Mouse (Mus musculus): Measurements from ENCODE around the gene Comtd1. TPM values are rescaled to one million over a fixed set of nuclear protein-coding genes. Genes with fewer than 3 reads are reported as not detected.
A peak's percentile ranks its signal among the peaks of the same experiment; 100 is the strongest.

The Comtd1 gene
- polyA plus RNA-seq, 2 experiments: 16.0 to 26.5 TPM

DNA sequence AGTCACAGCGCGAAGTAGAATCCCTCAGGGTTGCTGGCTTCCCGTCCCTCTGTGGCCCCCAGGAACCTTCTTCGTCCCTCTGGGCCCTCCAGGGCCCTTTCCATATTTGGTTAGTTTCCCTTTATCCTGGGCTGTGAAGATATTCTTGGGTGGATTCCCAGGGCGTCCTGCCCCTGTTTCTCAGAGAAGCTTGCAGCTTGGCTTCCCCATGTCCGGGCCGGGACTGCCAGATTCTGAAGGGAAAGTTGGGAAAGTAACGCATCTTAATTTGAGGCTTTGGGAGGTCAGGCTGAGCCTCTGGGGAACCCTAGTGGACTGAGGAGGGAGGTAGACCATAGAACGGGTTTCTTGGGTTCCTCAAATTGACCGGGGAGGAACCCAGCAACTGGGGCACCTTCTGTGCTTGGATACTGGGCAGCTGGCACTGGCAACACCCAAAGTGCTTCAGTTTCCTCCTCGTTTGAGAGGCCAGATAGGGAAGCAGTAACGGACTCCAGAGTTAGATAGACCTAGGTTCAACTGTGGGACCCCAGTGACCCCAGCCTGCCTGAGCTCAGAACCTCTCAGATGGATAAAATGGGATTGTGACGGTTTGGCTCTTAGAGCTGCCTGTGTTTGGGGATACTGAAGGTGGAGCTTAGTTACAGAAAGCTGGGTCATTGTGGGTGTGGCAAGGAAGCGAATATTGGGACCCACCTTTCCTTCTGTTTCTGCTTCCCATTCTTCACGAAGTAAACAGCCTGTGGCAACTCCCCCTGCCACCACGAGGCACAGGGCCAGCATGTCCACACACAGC, 3.4 kb upstream of the Comtd1 start:
- H3K4me3 ChIP-seq (replicated peaks; ENCODE audit: low read length): no peak overlapping the region
- H3K36me3 ChIP-seq (ENCODE audit: control insufficient read depth, insufficient read depth, low read length): no peaks in the 10 kb centered on the region
- no peaks in the 10 kb centered on the region for H3K9me3 ChIP-seq (ENCODE audit: control insufficient read depth, low read length)
- 84% methylated on average over 16 of the region's 16 CpGs for WGBS
- H3K27ac ChIP-seq (replicated peaks; ENCODE audit: low read depth, low read length): no peak overlapping the region
- no peak overlapping the region for H3K4me2 ChIP-seq (replicated peaks; ENCODE audit: low read depth, low read length, severe bottlenecking)
- no peak overlapping the region for H3K9ac ChIP-seq (ENCODE audit: low read depth, low read length, severe bottlenecking)
- H3K4me1 ChIP-seq (ENCODE audit: control insufficient read depth, insufficient read depth, low read length): peaks cover 14% of the 10 kb centered on the region
- DNase-seq (ENCODE audit: low spot score): no peak
- no peaks in the 10 kb centered on the region for H3K27me3 ChIP-seq (ENCODE audit: control insufficient read depth, insufficient read depth, low read length)
- ATAC-seq (ENCODE audit: low FRiP score, low read depth): no peak
- TF ChIP-seq POLR2A (IDR thresholded peaks at IDR 0.05; ENCODE audit: borderline replicate concordance, extremely low read depth, insufficient read depth, insufficient read length): no peak

DNA sequence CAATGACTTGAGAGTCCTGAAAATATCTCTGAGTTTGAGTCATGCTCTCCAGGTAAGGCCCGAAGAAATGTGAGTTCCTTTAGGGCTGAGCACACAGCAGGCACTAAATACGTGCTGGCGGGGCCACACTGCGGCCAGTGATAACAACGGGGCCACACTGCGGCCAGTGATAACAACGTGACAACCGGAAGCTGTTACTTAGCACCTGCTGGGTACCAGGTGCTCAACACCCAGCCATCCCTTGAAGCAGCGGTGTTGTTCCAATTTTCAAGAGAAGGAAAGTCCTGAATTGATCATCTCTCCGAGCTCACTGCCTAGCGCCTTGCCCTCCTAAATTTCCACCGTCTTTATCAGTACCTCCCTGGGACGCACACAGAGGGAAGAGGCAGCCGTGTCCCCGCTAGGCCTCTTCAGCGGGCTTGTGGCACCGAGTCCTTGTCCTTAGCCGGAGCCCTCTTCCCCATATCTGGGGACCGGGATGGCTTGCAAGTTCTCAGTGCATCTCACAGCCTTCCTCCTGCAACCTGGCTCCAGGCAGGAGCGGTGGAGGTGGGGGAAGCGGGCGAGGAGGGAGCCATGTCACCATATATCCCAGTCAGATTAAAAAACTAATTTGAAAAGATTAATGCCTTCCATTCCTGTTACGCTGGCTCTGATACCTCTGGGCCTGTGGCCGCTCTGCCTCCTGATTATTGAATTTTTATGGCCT, 1.8 kb upstream of the Comtd1 start:
- H3K9ac ChIP-seq (ENCODE audit: low read depth, low read length, severe bottlenecking): no peak overlapping the region
- H3K9me3 ChIP-seq (ENCODE audit: control insufficient read depth, low read length): no peaks in the 10 kb centered on the region
- H3K27me3 ChIP-seq (ENCODE audit: control insufficient read depth, insufficient read depth, low read length): no peaks in the 10 kb centered on the region
- WGBS: 50% methylated on average over 24 of the region's 24 CpGs
- TF ChIP-seq POLR2A (IDR thresholded peaks at IDR 0.05; ENCODE audit: borderline replicate concordance, extremely low read depth, insufficient read depth, insufficient read length): no peak
- ATAC-seq (ENCODE audit: low FRiP score, low read depth) (no peak), DNase-seq (ENCODE audit: low spot score) (no peak)
- H3K4me3 ChIP-seq (replicated peaks; ENCODE audit: low read length): no peak overlapping the region
- no peak overlapping the region for H3K4me2 ChIP-seq (replicated peaks; ENCODE audit: low read depth, low read length, severe bottlenecking)
- H3K36me3 ChIP-seq (ENCODE audit: control insufficient read depth, insufficient read depth, low read length): peaks cover 15% of the 10 kb centered on the region
- no peak overlapping the region for H3K27ac ChIP-seq (replicated peaks; ENCODE audit: low read depth, low read length)
- H3K4me1 ChIP-seq (ENCODE audit: control insufficient read depth, insufficient read depth, low read length): peaks cover 19% of the 10 kb centered on the region

DNA sequence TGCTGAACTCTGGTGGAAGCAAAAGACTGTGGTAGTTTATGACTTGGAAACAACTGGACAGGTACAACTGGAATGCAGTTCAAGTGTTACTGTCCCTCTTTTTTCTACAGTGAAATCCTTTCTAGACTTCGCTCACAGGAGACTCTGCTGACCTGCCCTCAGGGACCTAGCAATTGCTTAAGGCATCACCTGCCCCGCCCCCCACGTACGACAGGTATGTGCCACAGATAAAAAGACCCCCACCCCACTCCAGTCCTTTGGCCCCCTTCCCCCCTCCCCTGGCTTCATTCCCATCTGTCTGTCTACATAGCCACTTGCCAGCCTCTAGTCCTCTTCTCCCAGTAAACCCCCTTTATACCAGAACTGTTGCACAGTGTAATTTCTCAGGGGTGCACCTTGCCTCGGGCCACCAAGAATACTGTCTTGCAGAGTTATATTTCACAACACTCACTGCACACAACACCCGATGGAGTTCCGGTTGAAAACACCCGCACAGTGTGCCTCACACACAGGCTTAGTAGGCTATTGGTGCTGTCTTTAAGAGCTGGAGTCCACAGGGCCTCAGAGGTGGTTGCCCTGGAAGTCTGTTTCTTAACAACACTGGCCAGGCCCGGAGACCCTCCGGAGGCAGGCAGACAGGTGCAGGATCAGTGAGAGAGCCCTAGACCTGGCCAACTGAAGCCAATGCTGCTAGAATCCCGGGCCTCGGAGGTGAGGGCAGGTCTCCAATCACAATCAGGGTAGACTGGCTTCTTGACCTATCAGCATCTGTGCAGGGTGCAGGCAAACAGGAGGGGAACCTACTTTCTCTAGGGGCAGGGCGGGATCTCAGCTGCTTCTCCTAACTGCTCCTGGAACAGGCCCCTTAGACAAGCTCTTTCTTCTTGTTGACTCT, 994 bp upstream of the Comtd1 start:
- Histone ChIP-seq H3K4me2 (replicated peaks; ENCODE audit: low read depth, low read length, severe bottlenecking) (no peak overlapping the region), H3K36me3 (ENCODE audit: control insufficient read depth, insufficient read depth, low read length) (peaks cover 23% of the 10 kb centered on the region), H3K27ac (replicated peaks; ENCODE audit: low read depth, low read length) (no peak overlapping the region), H3K4me3 (replicated peaks; ENCODE audit: low read length) (no peak overlapping the region), H3K4me1 (ENCODE audit: control insufficient read depth, insufficient read depth, low read length) (peaks cover 19% of the 10 kb centered on the region), H3K9me3 (ENCODE audit: control insufficient read depth, low read length) (no peaks in the 10 kb centered on the region), H3K9ac (ENCODE audit: low read depth, low read length, severe bottlenecking) (no peak overlapping the region), H3K27me3 (ENCODE audit: control insufficient read depth, insufficient read depth, low read length) (no peaks in the 10 kb centered on the region)
- WGBS: 81% methylated on average over 13 of the region's 13 CpGs
- ATAC-seq (ENCODE audit: low FRiP score, low read depth) (no peak), DNase-seq (ENCODE audit: low spot score) (no peak)
- no peak for TF ChIP-seq POLR2A (IDR thresholded peaks at IDR 0.05; ENCODE audit: borderline replicate concordance, extremely low read depth, insufficient read depth, insufficient read length)

GRCm38 (mm10) chr14:21847381-21848165, 1.2 kb downstream of the Comtd1 start:
- ATAC-seq (ENCODE audit: low FRiP score, low read depth) (peak; percentile 73), DNase-seq (ENCODE audit: low spot score) (peak; percentile 80)
- H3K4me3 ChIP-seq (replicated peaks; ENCODE audit: low read length): peak overlapping the region; percentile 49
- peaks cover 45% of the 10 kb centered on the region for H3K36me3 ChIP-seq (ENCODE audit: control insufficient read depth, insufficient read depth, low read length)
- TF ChIP-seq POLR2A (IDR thresholded peaks at IDR 0.05; ENCODE audit: borderline replicate concordance, extremely low read depth, insufficient read depth, insufficient read length): no peak
- peak overlapping the region; percentile 52 for H3K9ac ChIP-seq (ENCODE audit: low read depth, low read length, severe bottlenecking)
- 0% methylated on average over 47 of the region's 50 CpGs for WGBS
- H3K4me2 ChIP-seq (replicated peaks; ENCODE audit: low read depth, low read length, severe bottlenecking): peak overlapping the region; percentile 100
- H3K27me3 ChIP-seq (ENCODE audit: control insufficient read depth, insufficient read depth, low read length): no peaks in the 10 kb centered on the region
- peaks cover 12% of the 10 kb centered on the region for H3K4me1 ChIP-seq (ENCODE audit: control insufficient read depth, insufficient read depth, low read length)
- H3K9me3 ChIP-seq (ENCODE audit: control insufficient read depth, low read length): no peaks in the 10 kb centered on the region
- peak overlapping the region; percentile 43; the same call in 1 of the 2 replicates for H3K27ac ChIP-seq (replicated peaks; ENCODE audit: low read depth, low read length)

Measured in limb, embryonic 14.5 days (tissue).